Mouse (Mus musculus) frontal cortex, postnatal 25 days (tissue): ENCODE data around the gene 9530002B09Rik.

Source experiments
- DNase-seq, 2 experiments: peaks; one replicate each; pipeline ENCODE4 v3.0.0; 2022; ENCODE audit warnings: low spot score in 2 of 2

The 9530002B09Rik gene

DNA sequence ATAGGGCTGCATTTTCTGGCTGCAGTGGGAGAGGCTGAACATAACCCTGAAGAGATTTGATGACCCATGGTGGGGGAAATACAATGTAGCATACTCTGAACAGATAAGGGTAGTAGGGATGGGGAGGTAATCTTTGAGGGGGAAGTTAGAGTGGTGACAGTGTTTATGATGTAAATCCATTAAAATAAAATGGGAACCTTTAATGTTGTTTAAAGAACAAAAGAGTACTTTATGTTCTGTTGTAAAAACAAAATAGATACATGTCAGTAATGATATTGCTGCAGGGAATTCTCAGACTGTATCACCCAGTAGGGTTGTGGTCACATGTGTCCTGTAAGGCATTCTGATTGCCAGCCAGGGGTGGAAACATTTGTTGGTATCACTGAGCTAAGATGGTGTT lies at the start of gene 9530002B09Rik:
Gene 9530002B09Rik, plus strand, starts transcription at position 301 of the 400 bp plus-strand sequence.
- no peak for DNase-seq
